Mouse (Mus musculus) liver, embryonic 16.5 days (tissue): ENCODE data around the gene Plcb3. TPM values are rescaled to one million over a fixed set of nuclear protein-coding genes. Genes with fewer than 3 reads are reported as not detected.
A peak's percentile ranks its signal among the peaks of the same experiment; 100 is the strongest.

ENCODE experiments used
- ATAC-seq: fragments of 200-750 bp; cut with Nextera tagmentation; 2 replicates; pipeline ENCODE4 v1.8.0; 2017; ENCODE audit warnings: low read depth, mild to moderate bottlenecking, moderate number of reproducible peaks, moderate library complexity
- H3K27ac ChIP-seq: fragments of 300-500 bp; sonication (generic); 2 replicates; pipeline ENCODE4 v1.5.1; 2014; ENCODE audit warnings: mild to moderate bottlenecking, low read length
- H3K27me3 ChIP-seq: fragments of 300-500 bp; sonication (generic); 2 replicates; pipeline ENCODE4 v1.6.1; 2014; ENCODE audit warnings: low read depth, low read length, mixed read lengths; ENCODE audit not compliant: control insufficient read depth, insufficient read depth
- H3K36me3 ChIP-seq: fragments of 300-500 bp; sonication (generic); 2 replicates; pipeline ENCODE4 v1.6.1; 2014; ENCODE audit warnings: mild to moderate bottlenecking; ENCODE audit not compliant: control insufficient read depth, insufficient read depth
- H3K4me1 ChIP-seq: fragments of 300-500 bp; sonication (generic); 2 replicates; pipeline ENCODE4 v1.6.1; 2014; ENCODE audit warnings: low read depth, low read length, mixed read lengths; ENCODE audit not compliant: control insufficient read depth
- H3K4me2 ChIP-seq: fragments of 300-500 bp; sonication (generic); 2 replicates; pipeline ENCODE4 v1.6.1; 2014; ENCODE audit warnings: low read depth, low read length, mixed read lengths
- H3K4me3 ChIP-seq: fragments of 300-500 bp; sonication (generic); 2 replicates; pipeline ENCODE4 v1.5.1; 2014; ENCODE audit warnings: low read depth, mild to moderate bottlenecking, low read length
- H3K9ac ChIP-seq: fragments of 300-500 bp; sonication (generic); 2 replicates; pipeline ENCODE4 v1.6.1; 2014; ENCODE audit warnings: low read depth, low read length
- H3K9me3 ChIP-seq: fragments of 300-500 bp; sonication (generic); replicated peaks from 2 replicates; pipeline ENCODE4 v1.6.1; 2016; ENCODE audit warnings: low read length; ENCODE audit not compliant: control insufficient read depth
- WGBS: fragments of 180-500 bp; shearing (Covaris S2); extraction: QIAGEN DNeasy Blood & Tissue Kit; methylation state at CpG from one replicate; pipeline ENCODE4 v1.1.7; 2014; ENCODE audit not compliant: insufficient replicate concordance; 5-methylcytosine and 5-hydroxymethylcytosine counted together
- polyA plus RNA-seq: library from polyadenylated mRNA; unstranded; fragments of >200 nt; fragmentation: Nextera tagmentation; extraction: Ambion mirVana; gene quantifications from 2 replicates; pipeline ENCODE4 v1.2.1, GENCODE M21; 2015

The Plcb3 gene
- polyA plus RNA-seq, 1 experiment from 2014 or later, result 6.6 TPM

GRCm38 (mm10) chr19:6949951-6950350 is 26.3 kb downstream of the Plcb3 start:
- Histone ChIP-seq H3K9ac (no peak overlapping the region), H3K9me3 (no peaks in the 10 kb centered on the region), H3K4me2 (peak overlapping the region; percentile 96), H3K4me1 (peaks cover 28% of the 10 kb centered on the region), H3K27me3 (no peaks in the 10 kb centered on the region), H3K27ac (no peak overlapping the region), H3K36me3 (no peaks in the 10 kb centered on the region), H3K4me3 (no peak overlapping the region; the same call in 1 of the 2 replicates)
- no peak for ATAC-seq
- WGBS, result 59% methylated on average over 5 of the region's 5 CpGs

- Histone ChIP-seq H3K9ac (no peak overlapping the region), H3K4me2 (no peak overlapping the region), H3K36me3 (no peaks in the 10 kb centered on the region), H3K4me1 (peaks cover 28% of the 10 kb centered on the region), H3K9me3 (no peaks in the 10 kb centered on the region), H3K27ac (no peak overlapping the region), H3K27me3 (no peaks in the 10 kb centered on the region), H3K4me3 (no peak overlapping the region)
- no peak for ATAC-seq
- 79% methylated on average over 5 of the region's 5 CpGs for WGBS
Measured at GRCm38 (mm10) chr19:6949532-6949931, 26.7 kb downstream of the Plcb3 start.

GRCm38 (mm10) chr19:6948186-6948585 is 28.1 kb downstream of the Plcb3 start:
- H3K4me3 ChIP-seq, result no peak overlapping the region
- no peak overlapping the region for H3K9ac ChIP-seq
- no peak overlapping the region for H3K27ac ChIP-seq
- H3K36me3 ChIP-seq, result no peaks in the 10 kb centered on the region
- no peaks in the 10 kb centered on the region for H3K27me3 ChIP-seq
- H3K4me1 ChIP-seq, result peaks cover 28% of the 10 kb centered on the region
- no peak overlapping the region for H3K4me2 ChIP-seq
- H3K9me3 ChIP-seq, result no peaks in the 10 kb centered on the region
- no peak for ATAC-seq
- WGBS, result 70% methylated on average over 4 of the region's 4 CpGs

- WGBS, result 54% methylated on average over 4 of the region's 4 CpGs
- H3K9me3 ChIP-seq, result no peaks in the 10 kb centered on the region
- H3K36me3 ChIP-seq, result no peaks in the 10 kb centered on the region
- no peak overlapping the region for H3K4me2 ChIP-seq
- H3K9ac ChIP-seq, result no peak overlapping the region
- no peak overlapping the region for H3K4me3 ChIP-seq
- no peak overlapping the region for H3K27ac ChIP-seq
- H3K27me3 ChIP-seq, result no peaks in the 10 kb centered on the region
- peaks cover 28% of the 10 kb centered on the region for H3K4me1 ChIP-seq
- ATAC-seq, result no peak
Measured at GRCm38 (mm10) chr19:6947742-6948141, 28.5 kb downstream of the Plcb3 start.

DNA sequence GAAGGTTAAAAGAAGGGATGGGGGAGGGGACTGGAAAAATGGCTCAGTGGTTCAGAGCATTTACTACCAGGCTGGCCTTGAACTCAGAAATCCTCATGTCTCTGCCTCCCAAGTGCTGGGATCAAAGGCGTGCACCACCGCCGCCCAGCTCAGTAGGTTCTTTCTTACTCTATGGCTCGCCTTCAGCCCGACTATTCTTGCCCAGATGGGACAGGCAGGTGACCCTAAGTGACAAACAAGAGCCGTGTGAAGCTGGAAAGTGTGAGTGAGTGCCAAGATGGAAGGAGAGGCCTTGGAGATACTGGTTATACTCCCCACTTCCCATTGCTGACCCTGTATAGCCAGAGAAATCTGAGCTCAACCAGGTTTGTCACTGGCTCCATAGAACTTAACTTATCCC is 32.6 kb downstream of the Plcb3 start:
- Histone ChIP-seq H3K36me3 (no peaks in the 10 kb centered on the region), H3K4me2 (no peak overlapping the region), H3K4me3 (no peak overlapping the region), H3K4me1 (peaks cover 17% of the 10 kb centered on the region), H3K27ac (no peak overlapping the region), H3K9me3 (no peaks in the 10 kb centered on the region), H3K27me3 (no peaks in the 10 kb centered on the region), H3K9ac (no peak overlapping the region)
- ATAC-seq, result no peak
- 80% methylated on average over 6 of the region's 6 CpGs for WGBS

DNA sequence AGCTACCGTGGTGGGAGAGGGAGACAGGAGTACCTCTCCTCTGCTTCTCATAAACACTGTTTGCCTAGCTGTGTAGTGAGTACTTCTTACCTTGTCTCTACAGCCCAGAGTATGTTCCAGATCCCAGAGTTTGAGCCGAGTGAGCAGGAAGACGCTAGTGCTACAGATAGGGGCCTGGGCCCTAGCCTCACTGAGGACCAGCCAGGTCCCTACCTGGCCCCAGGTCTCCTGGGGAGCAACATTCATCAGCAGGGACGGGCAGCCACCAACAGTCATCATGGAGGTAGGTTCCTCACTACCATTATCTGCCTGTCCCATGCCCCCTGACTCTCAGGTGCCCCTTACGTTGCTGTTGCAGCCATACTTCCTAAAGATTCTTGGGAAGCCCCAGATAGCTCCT is 33.5 kb downstream of the Plcb3 start:
- Histone ChIP-seq H3K9ac (peak overlapping the region; percentile 69), H3K36me3 (no peaks in the 10 kb centered on the region), H3K27me3 (no peaks in the 10 kb centered on the region), H3K9me3 (no peaks in the 10 kb centered on the region), H3K27ac (peak overlapping the region; percentile 58), H3K4me1 (peaks cover 17% of the 10 kb centered on the region), H3K4me3 (peak overlapping the region; percentile 79), H3K4me2 (peak overlapping the region; percentile 93)
- WGBS, result 20% methylated on average over 5 of the region's 5 CpGs
- no peak for ATAC-seq

- Histone ChIP-seq H3K9ac (peak within 1 kb of the TSS; percentile 81), H3K36me3 (no peaks in the 10 kb centered on the region), H3K4me1 (peaks cover 17% of the 10 kb centered on the region), H3K27me3 (no peaks in the 10 kb centered on the region), H3K9me3 (no peaks in the 10 kb centered on the region), H3K4me2 (peak within 1 kb of the TSS; percentile 93), H3K27ac (peak within 1 kb of the TSS; percentile 89), H3K4me3 (peak within 1 kb of the TSS; percentile 79)
- ATAC-seq, result peak; percentile 92
- 0% methylated on average over 27 of the region's 27 CpGs for WGBS
Measured at GRCm38 (mm10) chr19:6942249-6942691, 34.0 kb downstream of the Plcb3 start, which contains the start of gene Gpr137. Gpr137 (minus strand) TSS chr19:6942480.

GRCm38 (mm10) chr19:6941372-6942248 is 34.7 kb downstream of the Plcb3 start, which contains the start of gene Bad:
Bad (plus strand) TSS chr19:6941861.
- under 1% methylated on average over 83 of the region's 83 CpGs for WGBS
- Histone ChIP-seq H3K27me3 (no peaks in the 10 kb centered on the region), H3K4me3 (peak within 1 kb of the TSS; percentile 79), H3K9ac (peak within 1 kb of the TSS; percentile 81), H3K9me3 (no peaks in the 10 kb centered on the region), H3K4me2 (peak within 1 kb of the TSS; percentile 93), H3K4me1 (peaks cover 17% of the 10 kb centered on the region), H3K27ac (peak within 1 kb of the TSS; percentile 89), H3K36me3 (no peaks in the 10 kb centered on the region)
- peak; percentile 78 for ATAC-seq
